Mouse (Mus musculus) spleen, postnatal 0 days (tissue): ENCODE data around the gene Cenpp. TPM values are rescaled to one million over a fixed set of nuclear protein-coding genes. Genes with fewer than 3 reads are reported as not detected.

Experiments used
- polyA plus RNA-seq: library from polyadenylated mRNA; unstranded; fragments of >200 nt; fragmentation: Nextera tagmentation; extraction: Ambion mirVana; gene quantifications from 2 replicates; pipeline ENCODE4 v1.2.1, GENCODE M21; 2015

Cenpp gene
- polyA plus RNA-seq = 38.4 and 45.4 TPM in 2 replicates

DNA sequence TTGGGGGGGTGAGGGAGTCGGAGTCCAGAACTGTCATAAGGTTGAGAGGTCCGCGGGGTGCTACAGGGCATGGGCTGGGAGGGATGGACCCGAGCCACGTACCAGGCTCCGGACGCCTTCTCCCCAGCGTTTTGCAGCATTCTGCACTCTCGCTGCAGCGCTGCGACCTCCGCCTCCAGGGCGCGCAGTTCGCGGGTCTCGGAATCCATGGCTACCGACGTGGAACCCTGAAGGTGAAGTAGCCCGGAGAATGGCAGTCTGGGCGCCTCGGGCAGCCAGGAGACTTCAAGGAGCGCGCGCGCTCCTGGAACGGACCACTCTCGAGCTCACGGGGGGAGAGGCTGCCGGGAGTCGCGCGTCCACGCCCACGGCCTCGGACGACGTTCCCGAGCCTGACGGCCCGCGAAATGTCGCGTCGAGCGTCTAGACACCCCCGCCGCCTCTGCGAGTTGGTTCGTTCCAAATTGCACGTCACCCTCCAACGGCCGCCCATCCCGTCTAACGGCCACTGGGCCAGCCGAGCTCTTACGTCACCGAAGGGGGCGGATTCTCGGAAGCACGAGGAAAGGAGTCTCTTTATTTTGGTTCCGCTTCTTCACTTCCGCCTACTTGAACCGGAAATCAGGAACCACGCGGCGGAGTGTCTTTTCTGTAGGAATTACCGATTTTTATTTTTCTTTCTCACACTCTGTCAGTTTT, at the start of gene Cenpp, which contains the start of gene Nol8:
TSS of gene Cenpp (minus strand) at position 305 of the 699 bp plus-strand sequence.
TSS of gene Nol8 (plus strand) at position 598 of the 699 bp plus-strand sequence.

DNA sequence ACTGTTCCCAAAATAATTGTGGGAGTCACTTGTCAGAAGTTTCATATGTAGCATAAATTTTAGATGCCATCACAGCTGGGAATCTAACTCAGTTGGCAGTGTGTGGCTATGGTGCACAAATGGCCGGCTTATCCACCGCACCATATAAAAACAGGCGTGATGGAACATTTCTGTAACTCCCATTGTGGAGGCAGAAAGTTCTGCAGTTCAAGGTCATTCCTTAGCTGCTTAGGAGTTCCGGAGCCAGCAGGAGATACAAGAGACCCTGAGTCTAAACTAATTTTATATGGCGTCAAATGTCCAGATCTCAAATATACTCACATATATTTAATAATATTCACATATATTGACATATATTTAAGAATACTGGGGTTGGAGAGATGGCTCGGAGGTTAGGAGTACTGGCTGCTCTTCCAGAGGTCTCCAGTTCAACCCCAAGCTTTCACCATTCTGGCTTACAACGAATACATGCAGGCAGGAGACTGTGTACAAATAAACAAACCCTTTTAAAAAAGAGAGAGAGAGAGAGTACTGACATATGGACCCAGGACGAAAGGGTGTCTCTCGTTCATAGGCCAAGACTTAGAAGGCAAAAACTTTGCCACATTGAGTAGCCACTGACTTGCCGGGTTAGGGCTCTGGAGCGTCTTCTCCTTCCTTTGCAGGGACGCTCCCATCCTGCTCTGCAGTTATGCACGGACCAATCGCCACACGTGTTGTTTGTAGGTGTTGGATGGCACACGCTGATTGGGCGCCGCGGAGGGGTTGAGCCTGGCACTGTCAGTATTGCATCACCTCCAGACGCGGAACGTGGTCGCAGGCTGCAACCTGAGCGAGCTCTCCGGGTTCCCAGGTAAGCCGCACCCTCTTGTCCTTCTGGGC, 29.0 kb upstream of the Cenpp start, which contains the start of gene Iars:
TSS of gene Iars (plus strand) at position 750 of the 882 bp plus-strand sequence.

DNA sequence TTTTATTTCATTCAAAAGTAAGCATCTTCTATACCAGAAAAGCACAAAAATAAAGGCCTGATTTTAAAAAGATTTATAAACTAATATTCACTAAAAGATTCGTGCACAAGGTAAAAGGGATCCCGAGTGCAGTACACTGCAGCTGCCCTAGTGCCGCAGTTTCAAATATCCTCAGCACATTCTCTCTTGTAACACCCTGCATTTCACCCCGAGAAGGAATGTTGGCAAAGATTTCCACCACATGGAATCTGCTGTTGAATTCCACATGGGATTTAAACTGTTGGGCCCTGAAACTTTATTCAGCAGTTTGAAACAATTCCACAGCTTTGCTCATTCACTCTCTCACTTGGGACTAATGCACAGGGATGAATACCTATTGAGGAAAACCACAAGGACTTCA, 44.9 kb downstream of the Cenpp start, which contains the start of gene Ogn:
TSS of gene Ogn (plus strand) at position 333 of the 400 bp plus-strand sequence.

DNA sequence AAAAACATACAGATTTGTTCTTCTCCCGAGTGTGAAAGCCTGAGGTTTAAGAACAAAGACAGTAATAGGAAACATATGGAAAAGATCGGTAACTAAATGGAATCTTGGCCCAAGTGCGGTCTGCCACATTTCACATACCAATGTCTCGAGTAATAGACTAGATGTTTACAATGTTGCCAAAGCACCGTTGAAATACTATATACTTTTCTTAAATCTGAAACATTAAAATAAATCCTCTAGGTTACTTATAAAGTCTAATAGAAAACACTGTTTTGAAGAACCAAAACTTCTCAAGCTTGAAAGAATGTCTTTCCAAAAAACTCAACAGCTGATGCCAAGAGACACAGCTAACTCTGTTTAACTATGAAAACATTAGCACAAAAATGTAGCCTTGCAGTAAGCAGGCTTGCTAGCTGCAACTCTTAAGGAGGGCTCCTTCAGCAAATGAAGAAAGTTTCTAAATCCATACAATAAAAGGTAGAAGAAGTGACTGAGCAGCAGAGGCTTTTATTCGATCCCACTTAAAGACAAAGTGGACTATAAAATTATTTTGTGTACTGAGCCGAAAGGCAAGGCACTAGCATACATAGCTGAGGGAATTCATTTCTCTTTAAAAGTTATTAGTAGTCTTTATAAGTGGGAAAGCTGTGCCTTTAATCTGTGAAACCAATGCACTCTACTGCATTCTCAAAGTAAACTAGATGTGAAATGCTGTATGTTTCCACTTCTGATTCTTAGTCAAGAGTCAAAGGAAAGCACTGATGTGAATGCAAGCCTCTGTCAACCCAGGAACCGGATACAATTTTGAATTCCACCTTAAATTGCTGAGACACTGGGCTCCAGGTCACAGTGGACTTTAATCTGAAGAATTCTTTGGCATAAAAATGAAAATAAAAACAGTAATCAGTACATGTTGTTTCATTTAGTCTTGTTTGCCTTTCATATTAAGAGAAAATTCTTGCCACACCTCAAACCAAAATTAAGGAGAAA, 70.7 kb downstream of the Cenpp start, which contains the start of gene Omd:
TSS of gene Omd (plus strand) at position 922 of the 990 bp plus-strand sequence.

DNA sequence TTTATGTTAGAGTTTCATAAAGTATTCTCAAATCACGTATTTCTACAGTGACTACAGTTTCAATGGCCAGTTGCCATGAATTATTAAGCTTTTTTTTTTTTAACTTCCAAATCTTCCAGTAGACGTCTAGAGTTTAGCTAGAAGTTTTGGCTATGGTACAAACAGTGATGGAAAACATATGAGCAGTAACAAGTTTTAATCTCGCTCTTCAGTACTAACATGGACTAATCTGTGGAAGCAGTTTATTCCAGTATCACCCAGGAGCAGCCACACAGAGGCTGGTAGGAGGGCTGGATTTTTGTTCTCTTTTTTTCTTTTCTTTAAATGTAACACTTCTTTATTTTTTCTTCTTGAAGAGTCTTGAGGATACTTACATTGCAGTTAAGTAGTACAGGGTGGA, 108.3 kb downstream of the Cenpp start, which contains the start of gene Aspn:
TSS of gene Aspn (plus strand) at position 165 of the 400 bp plus-strand sequence.

DNA sequence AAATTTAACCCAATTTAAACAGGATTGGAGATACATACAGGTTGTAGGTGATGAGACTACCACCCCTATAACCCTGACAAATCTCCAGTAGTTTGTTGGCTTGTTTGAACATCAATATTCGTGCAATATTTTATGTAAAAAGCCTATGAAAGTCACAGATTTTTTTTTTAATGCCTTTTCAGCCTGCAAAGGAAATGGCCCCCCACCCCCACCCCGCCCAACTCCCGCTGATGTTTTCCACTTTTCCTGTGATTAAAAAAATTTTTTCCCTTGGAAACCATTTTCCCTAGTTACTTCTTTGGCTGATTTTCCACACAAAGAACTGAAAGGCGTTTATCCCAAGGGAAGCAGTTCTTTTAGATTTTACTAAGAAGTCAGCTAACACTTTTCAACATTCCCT, 148.1 kb downstream of the Cenpp start, which contains the start of gene Ecm2:
TSS of gene Ecm2 (plus strand) at position 301 of the 400 bp plus-strand sequence.

DNA sequence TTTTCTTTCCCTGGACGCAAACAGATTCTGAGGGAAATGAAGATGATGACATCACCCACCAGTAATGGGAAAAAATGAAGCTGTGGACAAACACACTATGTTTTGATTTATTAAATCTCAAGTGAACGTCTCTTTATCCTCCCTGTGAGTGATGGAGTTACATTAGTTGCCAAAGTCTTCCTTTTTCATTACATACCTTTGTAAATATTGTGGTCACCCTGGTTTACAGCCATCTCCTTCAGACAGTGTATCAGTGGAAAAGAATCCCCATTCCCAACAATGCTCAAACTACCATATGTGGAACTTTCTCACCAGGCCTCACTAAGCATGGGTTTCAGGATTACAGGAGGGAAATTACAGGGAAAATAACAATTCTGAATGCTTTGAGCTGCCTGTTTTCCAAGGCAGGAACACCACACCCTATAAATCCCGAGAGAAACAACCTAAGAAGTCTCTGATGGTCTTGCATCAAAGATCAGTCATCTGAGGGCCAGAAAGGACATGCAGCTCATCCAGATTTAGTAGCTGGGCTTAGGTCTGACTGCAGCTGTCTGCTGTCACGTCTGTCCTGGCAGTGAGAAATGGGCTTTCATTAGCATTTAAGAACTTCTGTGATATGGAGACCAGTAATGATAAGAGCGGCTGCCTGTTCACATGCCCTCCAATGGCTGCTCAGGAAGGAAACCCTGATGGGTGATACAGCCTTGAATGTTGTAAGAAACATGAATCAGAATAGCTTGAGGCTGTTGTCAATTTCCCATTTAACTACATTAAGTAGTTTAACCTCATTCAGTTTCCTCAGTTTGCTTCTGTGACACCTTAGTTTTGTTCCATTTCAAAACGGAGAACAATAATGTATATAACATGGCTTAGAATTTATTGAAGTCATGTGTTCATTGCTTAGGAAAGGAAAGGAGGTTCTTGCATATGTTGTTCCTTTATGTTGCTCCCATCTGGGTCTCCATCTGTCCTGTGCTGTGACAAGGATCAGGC, 159.9 kb downstream of the Cenpp start, which contains the start of gene Tes3-ps:
TSS of gene Tes3-ps (plus strand) at position 943 of the 993 bp plus-strand sequence.

DNA sequence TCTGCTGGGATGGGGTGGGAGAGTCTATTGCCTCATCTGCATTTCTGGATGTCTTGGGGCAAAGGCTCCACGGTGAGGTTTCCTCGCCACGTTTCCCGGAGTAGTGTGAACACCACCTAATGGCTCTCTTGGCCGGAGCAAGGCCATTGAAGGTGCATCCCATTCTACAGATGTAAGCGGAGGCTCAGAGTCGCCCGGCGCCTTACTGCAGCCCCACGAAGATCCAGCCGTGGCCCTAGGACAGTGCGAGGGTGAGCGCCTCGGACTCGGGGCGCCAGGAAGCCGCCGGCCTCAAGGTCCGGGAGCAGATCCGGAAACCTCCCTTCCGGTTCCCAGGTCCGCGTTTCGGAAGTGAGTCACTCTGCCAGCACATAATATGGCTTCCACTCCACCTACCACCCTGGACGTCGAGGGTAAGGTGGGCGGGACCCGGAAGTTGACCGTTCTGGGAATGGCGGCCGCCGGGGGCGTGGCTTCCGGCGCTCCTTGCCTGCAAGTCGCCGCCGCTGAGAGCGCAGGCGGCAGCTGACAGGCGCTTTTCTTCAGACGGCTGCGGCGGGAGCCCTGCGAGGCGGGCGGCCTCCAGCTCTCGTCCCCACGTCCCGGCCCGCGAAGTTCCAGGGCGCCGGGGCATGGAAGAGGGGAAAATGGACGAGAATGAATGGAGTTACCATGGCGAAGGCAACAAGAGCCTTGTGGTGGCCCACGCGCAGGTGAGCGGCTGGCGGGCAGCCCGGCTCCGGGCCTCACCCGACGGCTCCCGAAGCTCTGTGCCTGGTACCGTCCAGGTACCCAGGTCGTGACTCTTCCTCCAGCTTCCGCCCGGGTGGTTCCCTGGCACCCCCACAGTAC, 231.6 kb downstream of the Cenpp start, which contains the start of gene Ippk:
TSS of gene Ippk (plus strand) at position 496 of the 852 bp plus-strand sequence.

Other genes starting within 250 kb of the Cenpp start
- 6.1 and 7.4 TPM in 2 replicates for gene Ippk, start 231.5 kb downstream of the Cenpp start, polyA plus RNA-seq
- 2.3 TPM in 2 replicates for gene Tes3-ps, start 159.5 kb downstream of the Cenpp start, polyA plus RNA-seq
- 0.79 and 1.2 TPM in 2 replicates for gene Ecm2, start 148.0 kb downstream of the Cenpp start, polyA plus RNA-seq
- 7.1 and 8.6 TPM in 2 replicates for gene Aspn, start 108.3 kb downstream of the Cenpp start, polyA plus RNA-seq
- gene Omd, start 70.3 kb downstream of the Cenpp start, polyA plus RNA-seq = 1.5 and 2.8 TPM in 2 replicates
- gene Ogn, start 44.7 kb downstream of the Cenpp start, polyA plus RNA-seq = 14.5 and 18.4 TPM in 2 replicates
- 13.4 and 14.1 TPM in 2 replicates for gene Nol8, start 293 bp upstream of the Cenpp start, polyA plus RNA-seq
- 22.5 and 23.5 TPM in 2 replicates for gene Iars, start 29.3 kb upstream of the Cenpp start, polyA plus RNA-seq
- gene Gm30302, start 146.2 kb upstream of the Cenpp start, polyA plus RNA-seq = not detected in 2 replicates